Mouse (Mus musculus): ENCODE measurements around the gene Dnah2.
A peak's percentile ranks its signal among the peaks of the same experiment; 100 is the strongest.
"Not testable (repeated sequence)": the region's sequence is repeated elsewhere in the genome, so short reads cannot be mapped to it uniquely, and the experiment has no call there.

The Dnah2 gene

DNA sequence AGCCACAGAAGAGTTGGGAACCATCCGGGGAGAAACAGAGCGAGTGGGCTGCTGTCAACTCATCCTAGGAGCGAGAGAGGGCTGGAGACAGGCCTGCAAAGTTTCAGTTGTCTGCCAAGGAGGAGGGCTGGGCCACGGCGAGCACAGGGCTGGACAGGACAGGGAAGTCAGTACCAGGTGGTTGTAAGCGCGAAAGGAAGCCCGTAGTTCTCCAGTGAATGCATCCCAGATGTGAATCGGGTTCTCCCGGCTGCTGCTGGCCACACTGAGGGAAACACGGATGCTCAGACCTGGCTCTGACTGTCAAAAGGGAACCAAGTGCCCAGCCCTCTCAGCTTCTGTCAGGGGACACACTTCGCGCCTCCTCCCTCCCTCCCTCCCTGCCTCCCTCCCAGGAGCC is 14.5 kb upstream of the Dnah2 start:
- no peak for DNase-seq

GRCm38 (mm10) chr11:69560896-69561854 is 12.3 kb upstream of the Dnah2 start:
- peak in 1 of 2 experiments; percentile 38 for DNase-seq

DNA sequence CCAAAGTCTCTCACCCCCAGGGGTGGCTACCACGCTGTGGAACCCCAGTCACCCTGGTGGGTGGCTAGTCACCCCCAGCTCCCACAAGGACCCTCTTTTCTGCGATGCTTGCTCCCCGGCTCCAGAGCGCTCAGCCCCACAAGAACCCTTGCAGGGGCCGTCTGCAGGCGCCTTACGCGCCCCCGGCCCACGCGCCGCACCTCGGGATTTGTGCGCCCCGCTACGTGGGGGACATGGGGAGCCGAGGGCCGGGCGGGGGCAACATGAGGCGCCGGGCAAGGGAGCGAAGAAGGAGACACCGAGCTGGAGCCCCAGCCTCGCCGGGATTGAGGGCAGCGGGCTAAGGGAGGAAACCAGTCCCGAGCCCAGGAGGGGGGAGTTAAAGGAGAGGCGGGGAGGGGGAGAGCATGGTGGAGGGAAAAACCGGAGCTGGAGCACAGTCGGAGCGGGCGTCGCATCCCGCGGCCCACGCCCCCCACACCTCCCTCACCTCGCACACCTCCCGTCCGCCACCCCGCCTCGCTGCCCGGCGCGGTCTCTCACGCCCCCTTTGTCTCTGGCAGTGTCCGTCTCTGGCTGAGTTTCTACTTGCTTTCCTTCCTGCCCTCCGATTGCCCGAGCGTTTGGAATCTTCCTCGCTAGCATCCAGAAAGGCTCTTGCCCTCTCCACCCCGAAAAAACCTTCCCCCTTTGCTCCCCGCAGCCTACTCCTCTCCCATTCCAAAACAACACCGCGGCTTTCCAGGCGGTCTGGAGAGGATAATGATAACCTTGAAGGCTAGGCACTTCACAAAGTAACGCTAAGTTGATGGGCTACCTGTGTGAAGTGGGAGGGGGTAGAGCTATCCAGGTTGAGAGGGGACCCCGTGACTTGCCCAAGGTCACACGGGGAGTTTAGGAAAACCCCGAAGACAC is 11.2 kb upstream of the Dnah2 start, which contains the start of gene Efnb3:
Gene Efnb3, minus strand, starts transcription at position 355 of the 915 bp plus-strand sequence.
- DNase-seq = peak; percentile 71 to 80

GRCm38 (mm10) chr11:69559183-69559582 is 10.3 kb upstream of the Dnah2 start:
- DNase-seq = no peak

DNA sequence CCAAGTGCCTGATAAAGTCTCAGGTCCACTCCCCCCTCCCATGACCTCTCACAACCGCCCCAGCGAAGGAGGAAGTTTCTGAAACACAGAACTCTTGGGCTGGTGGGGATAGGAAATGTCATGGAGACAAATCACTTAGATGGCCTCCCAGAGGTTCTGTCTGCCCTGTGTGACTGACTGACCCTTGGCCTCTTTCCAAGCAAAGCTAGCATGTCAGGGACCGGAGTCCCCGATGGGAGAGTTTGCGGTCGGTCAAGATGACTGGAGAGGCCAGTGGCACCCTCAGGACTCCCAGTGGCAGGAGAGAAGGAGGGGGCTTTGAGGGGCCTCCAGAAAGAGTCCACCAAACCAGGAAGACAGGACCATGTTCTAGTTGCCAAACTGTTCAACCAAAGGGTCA is 9.8 kb upstream of the Dnah2 start:
- peak in 1 of 2 experiments; percentile 40 for DNase-seq

- peak in 1 of 2 experiments; percentile 52 for DNase-seq
Observed at GRCm38 (mm10) chr11:69557381-69557958, 8.6 kb upstream of the Dnah2 start.

DNA sequence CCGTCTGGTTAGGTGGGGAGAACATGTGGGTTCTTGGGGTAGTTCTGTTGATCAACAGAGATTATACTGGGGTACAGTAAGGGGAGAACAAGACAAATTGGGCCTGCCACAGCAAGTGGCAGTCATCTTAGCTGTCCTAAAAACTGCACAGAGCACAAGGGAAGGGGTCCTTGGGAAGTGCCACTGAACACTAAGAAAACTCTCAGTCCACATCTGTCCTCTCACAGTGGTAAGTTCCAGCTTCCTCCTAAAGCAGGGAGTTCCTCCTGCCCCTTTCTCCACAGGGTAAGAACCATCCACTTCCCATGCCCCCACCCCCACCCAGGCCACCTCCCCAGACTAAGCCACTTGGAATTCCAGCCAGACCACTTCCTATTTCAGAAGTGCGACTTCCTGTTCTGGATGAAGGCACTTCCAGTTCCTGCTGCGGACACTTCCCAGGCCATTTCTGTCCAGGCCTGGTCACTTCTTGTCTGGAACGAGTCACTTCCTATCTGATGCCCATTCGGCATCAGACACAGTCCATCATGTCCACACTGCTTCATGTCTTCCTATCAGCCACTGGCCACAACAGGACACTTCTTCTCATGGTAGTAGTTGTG is 5.7 kb upstream of the Dnah2 start:
- DNase-seq = no peak

- no peak for DNase-seq
Observed at GRCm38 (mm10) chr11:69553341-69553721, 4.4 kb upstream of the Dnah2 start.

- DNase-seq = no peak
Observed at GRCm38 (mm10) chr11:69552622-69553340, 3.9 kb upstream of the Dnah2 start.

DNA sequence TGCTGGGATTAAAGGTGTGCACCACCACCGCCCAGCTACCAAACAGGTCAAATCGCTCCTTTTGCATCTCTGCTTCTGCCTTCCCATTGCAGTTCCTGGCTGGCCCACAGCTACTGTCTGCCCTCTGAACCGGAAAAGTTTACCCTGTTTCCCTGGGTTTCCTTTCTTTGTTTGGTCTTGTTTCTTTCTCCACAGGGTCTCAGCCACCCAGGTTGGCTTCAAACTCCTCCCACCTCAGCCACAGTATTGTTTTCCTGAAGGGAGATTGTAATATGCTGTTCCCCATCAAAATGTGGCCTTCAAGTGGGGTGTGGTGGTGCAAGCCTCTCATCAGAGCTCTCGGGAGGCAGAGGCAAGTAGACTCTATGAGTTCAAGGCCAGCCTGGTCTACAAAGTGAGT is 2.4 kb upstream of the Dnah2 start:
- DNase-seq = no peak

DNA sequence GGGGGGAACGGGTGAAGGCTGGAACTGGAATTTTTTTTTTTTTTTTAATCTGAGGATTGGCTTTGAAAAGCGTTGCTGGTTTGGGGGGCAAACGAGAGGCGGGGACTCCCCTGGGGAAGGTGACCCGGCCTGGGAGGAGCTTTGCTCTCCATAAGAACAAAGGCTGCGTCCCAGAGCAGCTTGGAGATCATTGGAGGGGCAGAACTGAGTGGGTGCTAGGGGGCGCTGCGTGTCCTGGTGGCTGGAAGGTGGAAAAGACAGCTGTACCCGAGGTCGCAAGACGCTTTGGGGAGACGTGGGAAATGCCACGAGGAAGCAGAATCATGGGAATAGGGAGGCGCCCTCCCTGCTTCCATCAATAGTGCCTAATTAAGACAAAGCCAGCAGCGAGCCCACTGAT is 1.8 kb downstream of the Dnah2 start:
- DNase-seq = peak; percentile 74 to 81

GRCm38 (mm10) chr11:69546423-69547053 is 2.4 kb downstream of the Dnah2 start:
- DNase-seq = peak; percentile 90 to 94

- DNase-seq = peak in 1 of 2 experiments; percentile 46
Observed at GRCm38 (mm10) chr11:69545957-69546356, 3.0 kb downstream of the Dnah2 start.

- no peak for DNase-seq
Observed at GRCm38 (mm10) chr11:69543598-69543997, 5.3 kb downstream of the Dnah2 start.

DNA sequence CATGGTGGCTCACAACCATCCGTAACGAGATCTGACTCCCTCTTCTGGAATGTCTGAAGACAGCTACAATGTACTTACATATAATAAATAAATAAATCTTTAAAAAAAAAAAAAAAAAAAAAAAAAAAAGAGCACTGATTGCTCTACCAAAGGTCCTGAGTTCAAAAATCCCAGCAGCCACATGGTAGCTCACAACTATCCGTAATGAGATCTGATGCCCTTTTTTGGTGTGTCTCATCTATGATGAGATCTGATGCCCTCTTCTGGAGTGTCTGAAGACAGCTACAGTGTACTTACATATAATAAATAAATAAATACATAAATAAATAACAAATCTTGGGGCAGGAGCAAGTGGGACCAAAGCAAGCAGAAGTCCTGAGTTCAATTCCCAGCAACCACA is 7.2 kb downstream of the Dnah2 start:
- not testable (repeated sequence) for DNase-seq

DNA sequence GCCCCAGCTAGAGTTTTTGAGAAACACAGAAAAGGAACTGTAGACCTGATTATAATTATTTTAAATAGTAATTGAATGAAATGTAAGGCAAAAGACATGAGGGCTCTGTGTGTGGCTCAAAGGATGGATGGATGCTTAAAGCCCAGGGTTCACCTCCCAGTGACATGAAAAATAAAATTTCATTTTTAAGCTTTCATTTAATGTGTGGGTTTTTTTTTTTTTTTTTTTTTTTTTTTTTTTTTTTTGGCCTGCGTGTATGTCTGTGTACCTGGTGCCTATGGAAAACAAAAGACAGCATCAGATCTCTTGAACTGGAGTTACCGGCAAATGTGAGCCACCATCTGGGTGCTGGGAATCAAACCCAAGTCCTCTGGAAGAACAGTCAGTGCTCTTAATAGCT is 8.2 kb downstream of the Dnah2 start:
- DNase-seq = no peak

GRCm38 (mm10) chr11:69534990-69535389 is 13.9 kb downstream of the Dnah2 start:
- DNase-seq = no peak

GRCm38 (mm10) chr11:69532480-69533150 is 16.3 kb downstream of the Dnah2 start:
- DNase-seq = no peak

- DNase-seq = not testable (repeated sequence)
Observed at GRCm38 (mm10) chr11:69530755-69531154, 18.2 kb downstream of the Dnah2 start.

GRCm38 (mm10) chr11:69530281-69530680 is 18.6 kb downstream of the Dnah2 start:
- DNase-seq = not testable (repeated sequence)

GRCm38 (mm10) chr11:69528031-69528390 is 20.9 kb downstream of the Dnah2 start:
- no peak for DNase-seq

All from kidney, postnatal 4 days (tissue).